Mouse (Mus musculus): ENCODE measurements at regions not wholly inside any gene's neighbourhood (a gene's known extent, or its start where the extent isn't known, plus 50 kb on each side); places are given as distances from the start of the nearest gene placed in this dataset.

DNA sequence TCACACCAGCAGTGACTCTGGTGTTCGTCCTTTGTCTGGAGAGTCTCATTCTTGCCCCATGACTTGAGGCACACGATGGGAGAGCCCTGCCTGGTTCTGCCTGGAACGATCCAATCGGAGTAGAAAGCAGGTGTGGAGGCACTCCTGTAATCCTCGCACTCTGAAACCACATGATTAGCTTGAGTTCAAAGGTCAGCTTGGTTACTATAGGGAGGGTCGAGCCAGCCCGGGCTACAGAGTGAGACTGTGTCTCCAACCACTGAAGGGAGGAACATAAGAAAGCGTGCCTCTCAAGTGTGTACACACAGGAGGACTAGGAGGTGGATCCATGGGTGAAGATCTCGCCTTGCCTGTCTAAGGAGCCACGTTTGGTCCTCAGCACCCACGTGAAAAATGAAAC is 504.0 kb downstream of the Vrk1 start:
- Histone ChIP-seq H3K4me3 (ENCODE audit: low read depth, low read length) (no peak overlapping the region), H3K9me3 (ENCODE audit: control insufficient read depth, low read length) (no peaks in the 10 kb centered on the region), H3K4me1 (ENCODE audit: control insufficient read depth, insufficient read depth, low read length) (no peaks in the 10 kb centered on the region), H3K27me3 (ENCODE audit: control insufficient read depth, insufficient read depth, low read length) (no peaks in the 10 kb centered on the region), H3K9ac (replicated peaks; ENCODE audit: low read depth, low read length) (no peak overlapping the region), H3K27ac (ENCODE audit: low read depth, low read length) (no peak overlapping the region), H3K36me3 (ENCODE audit: control insufficient read depth, insufficient read depth, low read length) (no peaks in the 10 kb centered on the region), H3K4me2 (ENCODE audit: low read depth, low read length) (no peak overlapping the region)
- WGBS: 81% methylated on average over 11 of the region's 11 CpGs
- ATAC-seq (ENCODE audit: low read depth): no peak

DNA sequence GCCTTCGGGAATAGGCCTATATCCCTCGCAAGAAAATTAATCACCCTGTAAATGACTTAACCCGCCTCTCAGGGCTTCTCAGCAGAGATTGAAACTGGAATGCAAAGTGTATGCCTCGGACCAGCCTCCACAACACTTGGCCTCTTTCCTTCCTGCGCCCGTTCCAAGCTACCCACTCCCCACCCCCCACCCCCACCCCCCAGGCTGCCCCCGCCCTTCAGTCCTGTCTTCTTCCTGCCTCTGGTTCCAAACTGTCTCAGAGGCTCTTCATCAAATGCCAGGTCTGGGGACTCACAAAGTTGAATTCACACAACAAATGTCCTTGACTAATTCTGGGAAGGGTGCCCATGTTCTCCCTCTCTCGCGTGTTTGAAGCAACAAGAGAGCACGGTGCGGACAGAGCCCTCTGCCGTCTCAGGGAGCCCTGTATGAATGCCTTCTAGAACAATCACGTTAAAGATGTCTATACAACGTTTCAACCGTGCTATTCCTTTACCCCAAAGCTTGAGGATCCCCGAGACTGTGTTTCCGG is 505.3 kb downstream of the Vrk1 start:
- Histone ChIP-seq H3K36me3 (ENCODE audit: control insufficient read depth, insufficient read depth, low read length) (no peaks in the 10 kb centered on the region), H3K9ac (replicated peaks; ENCODE audit: low read depth, low read length) (no peak overlapping the region), H3K9me3 (ENCODE audit: control insufficient read depth, low read length) (no peaks in the 10 kb centered on the region), H3K27ac (ENCODE audit: low read depth, low read length) (no peak overlapping the region), H3K4me1 (ENCODE audit: control insufficient read depth, insufficient read depth, low read length) (no peaks in the 10 kb centered on the region), H3K4me2 (ENCODE audit: low read depth, low read length) (no peak overlapping the region), H3K4me3 (ENCODE audit: low read depth, low read length) (no peak overlapping the region), H3K27me3 (ENCODE audit: control insufficient read depth, insufficient read depth, low read length) (no peaks in the 10 kb centered on the region)
- WGBS: 56% methylated on average over 17 of the region's 17 CpGs
- peak; percentile 21; the same call in 1 of the 2 replicates for ATAC-seq (ENCODE audit: low read depth)

DNA sequence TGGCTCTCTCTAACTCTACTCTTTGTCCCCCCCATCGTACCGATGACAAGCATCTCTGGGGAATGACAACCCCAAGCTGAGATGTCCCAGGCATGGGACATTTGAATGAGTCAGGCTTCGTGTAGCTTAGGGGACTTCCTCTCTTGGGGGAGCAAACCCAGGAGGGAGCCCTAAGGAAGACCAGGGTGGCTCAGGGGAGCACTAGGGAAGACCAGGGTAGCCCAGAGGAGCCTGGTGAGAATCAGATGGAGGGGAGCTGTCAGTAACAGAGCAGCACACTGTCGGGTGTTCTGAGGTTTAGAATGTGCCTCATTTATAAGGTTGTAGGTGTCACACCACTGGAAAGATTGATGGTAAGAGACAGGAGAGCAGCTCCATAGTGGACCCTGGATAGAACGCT is 509.1 kb downstream of the Vrk1 start:
- ATAC-seq (ENCODE audit: low read depth): no peak

DNA sequence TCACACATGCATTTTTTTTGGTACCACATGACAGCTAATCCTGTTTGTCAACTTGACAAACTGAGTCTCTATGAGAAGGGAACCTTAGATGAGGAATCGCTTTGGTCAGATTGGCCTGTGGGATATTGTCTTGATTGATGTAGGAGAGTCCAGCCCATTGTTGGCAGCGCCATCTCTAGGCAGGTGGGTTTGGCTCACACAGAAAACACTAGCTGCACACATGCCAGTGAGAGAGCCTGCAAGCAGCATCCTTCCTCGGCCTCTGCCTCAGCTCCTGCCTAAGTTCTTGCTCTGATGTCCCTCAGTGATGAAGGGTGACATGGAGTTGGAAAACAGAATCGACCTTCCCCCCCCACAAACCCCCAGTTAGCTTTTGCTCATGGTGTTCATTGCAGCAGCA is 514.4 kb downstream of the Vrk1 start:
- ATAC-seq (ENCODE audit: low read depth): no peak

More for the DNA sequence above, 509.1 kb downstream of the Vrk1 start:
- 78% methylated on average over 5 of the region's 5 CpGs for WGBS
- Histone ChIP-seq H3K4me3 (ENCODE audit: low read depth, low read length) (no peak overlapping the region), H3K9ac (replicated peaks; ENCODE audit: low read depth, low read length) (no peak overlapping the region), H3K36me3 (ENCODE audit: control insufficient read depth, insufficient read depth, low read length) (no peaks in the 10 kb centered on the region), H3K27ac (ENCODE audit: low read depth, low read length) (no peak overlapping the region), H3K9me3 (ENCODE audit: control insufficient read depth, low read length) (no peaks in the 10 kb centered on the region), H3K27me3 (ENCODE audit: control insufficient read depth, insufficient read depth, low read length) (no peaks in the 10 kb centered on the region), H3K4me2 (ENCODE audit: low read depth, low read length) (no peak overlapping the region), H3K4me1 (ENCODE audit: control insufficient read depth, insufficient read depth, low read length) (no peaks in the 10 kb centered on the region)

DNA sequence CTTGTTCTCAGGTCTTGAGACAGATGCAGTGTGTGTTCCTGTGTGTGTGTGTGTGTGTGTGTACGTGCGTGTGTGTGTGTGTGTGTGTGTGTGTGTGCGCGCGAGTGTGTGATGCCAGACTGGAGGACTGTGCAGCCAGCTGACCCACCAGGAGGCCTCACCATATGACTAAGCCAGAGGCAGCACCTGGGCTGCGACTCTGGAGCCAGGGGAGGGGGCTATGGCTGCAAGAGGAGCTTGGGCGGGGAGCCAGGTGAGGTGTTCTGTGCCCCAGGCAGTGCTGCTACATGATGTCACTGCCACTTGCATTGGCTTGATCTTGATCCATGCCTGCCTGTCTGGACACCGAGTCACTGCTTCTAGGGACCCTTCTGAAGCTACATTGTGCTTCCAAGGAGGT is 517.1 kb downstream of the Vrk1 start:
- Histone ChIP-seq H3K27ac (ENCODE audit: low read depth, low read length) (no peak overlapping the region), H3K4me3 (ENCODE audit: low read depth, low read length) (no peak overlapping the region), H3K36me3 (ENCODE audit: control insufficient read depth, insufficient read depth, low read length) (no peaks in the 10 kb centered on the region), H3K9me3 (ENCODE audit: control insufficient read depth, low read length) (no peaks in the 10 kb centered on the region), H3K4me2 (ENCODE audit: low read depth, low read length) (no peak overlapping the region), H3K27me3 (ENCODE audit: control insufficient read depth, insufficient read depth, low read length) (no peaks in the 10 kb centered on the region), H3K4me1 (ENCODE audit: control insufficient read depth, insufficient read depth, low read length) (no peaks in the 10 kb centered on the region), H3K9ac (replicated peaks; ENCODE audit: low read depth, low read length) (no peak overlapping the region)
- no peak; the same call in 1 of the 2 replicates for ATAC-seq (ENCODE audit: low read depth)
- WGBS: 75% methylated on average over 7 of the region's 8 CpGs

More for the DNA sequence above, 514.4 kb downstream of the Vrk1 start:
- H3K36me3 ChIP-seq (ENCODE audit: control insufficient read depth, insufficient read depth, low read length): no peaks in the 10 kb centered on the region
- H3K4me2 ChIP-seq (ENCODE audit: low read depth, low read length): no peak overlapping the region
- no peaks in the 10 kb centered on the region for H3K27me3 ChIP-seq (ENCODE audit: control insufficient read depth, insufficient read depth, low read length)
- 83% methylated on average over 4 of the region's 4 CpGs for WGBS
- H3K9ac ChIP-seq (replicated peaks; ENCODE audit: low read depth, low read length): no peak overlapping the region
- H3K27ac ChIP-seq (ENCODE audit: low read depth, low read length): no peak overlapping the region
- H3K4me1 ChIP-seq (ENCODE audit: control insufficient read depth, insufficient read depth, low read length): no peaks in the 10 kb centered on the region
- no peaks in the 10 kb centered on the region for H3K9me3 ChIP-seq (ENCODE audit: control insufficient read depth, low read length)
- H3K4me3 ChIP-seq (ENCODE audit: low read depth, low read length): no peak overlapping the region

DNA sequence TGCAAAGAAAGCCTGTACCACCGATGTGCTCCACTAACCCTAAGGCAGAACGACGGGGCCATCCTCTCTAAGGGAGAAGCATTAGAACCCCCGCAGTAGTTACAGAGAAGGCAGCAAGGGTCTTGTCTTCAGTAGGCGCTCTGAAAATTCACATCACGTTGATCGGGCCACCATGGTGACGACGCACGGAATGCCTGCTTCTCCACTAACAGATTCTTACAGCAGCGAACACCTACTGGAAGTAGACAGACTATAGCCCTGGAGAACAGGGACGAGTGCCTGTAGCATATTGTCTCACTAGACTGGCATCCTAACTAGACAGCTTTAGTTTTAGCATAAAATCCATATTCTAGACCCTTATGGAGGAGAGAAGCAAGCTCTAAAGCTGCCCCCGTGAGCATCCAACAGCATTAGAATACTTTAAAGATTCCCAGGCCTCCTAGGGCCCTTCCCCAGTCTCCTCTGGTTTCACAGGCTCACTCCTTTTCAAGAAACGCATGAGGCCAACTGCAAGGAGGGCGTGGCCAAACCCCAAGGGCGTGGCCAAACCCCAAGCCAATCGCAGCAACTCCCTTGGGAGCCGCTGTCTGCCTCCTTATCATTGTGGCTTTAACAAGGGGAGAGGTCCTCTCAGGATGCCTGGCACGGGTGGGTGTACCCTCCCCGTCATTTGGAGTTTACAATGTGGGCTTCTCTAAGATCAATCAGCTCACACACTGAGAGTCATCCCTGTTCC is 517.8 kb downstream of the Vrk1 start:
- Histone ChIP-seq H3K9ac (replicated peaks; ENCODE audit: low read depth, low read length) (no peak overlapping the region), H3K27me3 (ENCODE audit: control insufficient read depth, insufficient read depth, low read length) (no peaks in the 10 kb centered on the region), H3K9me3 (ENCODE audit: control insufficient read depth, low read length) (no peaks in the 10 kb centered on the region), H3K4me3 (ENCODE audit: low read depth, low read length) (no peak overlapping the region), H3K4me2 (ENCODE audit: low read depth, low read length) (peak overlapping the region; percentile 8; the same call in 1 of the 2 replicates), H3K4me1 (ENCODE audit: control insufficient read depth, insufficient read depth, low read length) (no peaks in the 10 kb centered on the region), H3K36me3 (ENCODE audit: control insufficient read depth, insufficient read depth, low read length) (no peaks in the 10 kb centered on the region), H3K27ac (ENCODE audit: low read depth, low read length) (no peak overlapping the region)
- 6% methylated on average over 20 of the region's 20 CpGs for WGBS
- ATAC-seq (ENCODE audit: low read depth): no peak; the same call in 1 of the 2 replicates

DNA sequence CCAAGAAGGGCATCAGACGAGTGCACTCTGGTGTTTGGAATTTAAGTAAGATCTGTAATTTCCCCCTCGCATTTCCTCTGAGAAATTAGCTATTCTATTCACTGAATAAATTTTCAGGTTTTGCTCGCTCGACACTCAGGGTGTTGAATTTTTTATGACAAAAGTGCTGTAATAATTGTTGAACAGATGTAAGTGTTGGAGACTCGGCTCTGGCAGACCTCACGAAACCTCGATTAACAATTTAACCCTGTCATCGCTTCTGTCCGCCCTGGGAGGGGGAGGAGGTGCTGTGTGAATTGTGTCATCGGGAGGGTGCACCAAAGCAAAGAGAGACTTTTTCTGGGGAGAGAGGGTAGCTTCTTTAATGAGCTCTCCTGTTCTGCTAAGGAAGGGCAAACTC is 518.5 kb downstream of the Vrk1 start:
- H3K27ac ChIP-seq (ENCODE audit: low read depth, low read length): no peak overlapping the region
- no peak overlapping the region for H3K4me2 ChIP-seq (ENCODE audit: low read depth, low read length)
- ATAC-seq (ENCODE audit: low read depth): no peak
- H3K4me1 ChIP-seq (ENCODE audit: control insufficient read depth, insufficient read depth, low read length): no peaks in the 10 kb centered on the region
- H3K9ac ChIP-seq (replicated peaks; ENCODE audit: low read depth, low read length): no peak overlapping the region
- no peaks in the 10 kb centered on the region for H3K9me3 ChIP-seq (ENCODE audit: control insufficient read depth, low read length)
- 23% methylated on average over 10 of the region's 10 CpGs for WGBS
- no peak overlapping the region for H3K4me3 ChIP-seq (ENCODE audit: low read depth, low read length)
- no peaks in the 10 kb centered on the region for H3K27me3 ChIP-seq (ENCODE audit: control insufficient read depth, insufficient read depth, low read length)
- H3K36me3 ChIP-seq (ENCODE audit: control insufficient read depth, insufficient read depth, low read length): no peaks in the 10 kb centered on the region

DNA sequence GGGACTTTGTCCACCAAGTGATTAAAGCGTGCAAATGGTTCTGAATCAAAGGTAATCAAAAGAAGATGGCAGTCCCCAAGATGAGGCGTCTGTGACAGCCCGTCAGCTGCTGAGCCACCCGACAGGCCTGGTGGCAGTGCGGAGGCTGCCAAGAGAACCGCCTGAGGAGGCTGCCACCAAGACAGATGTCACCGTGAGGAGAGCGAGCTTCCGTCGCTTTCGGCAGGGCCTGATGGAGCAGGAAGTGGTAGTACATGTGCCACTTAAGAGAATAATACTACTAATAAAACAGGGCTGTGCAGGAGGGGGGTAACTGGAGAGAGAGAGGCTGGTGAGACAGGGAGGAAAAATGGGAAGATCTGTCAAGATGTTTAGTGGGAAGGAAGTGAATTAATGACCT is 519.1 kb downstream of the Vrk1 start:
- Histone ChIP-seq H3K27me3 (ENCODE audit: control insufficient read depth, insufficient read depth, low read length) (no peaks in the 10 kb centered on the region), H3K4me1 (ENCODE audit: control insufficient read depth, insufficient read depth, low read length) (no peaks in the 10 kb centered on the region), H3K9me3 (ENCODE audit: control insufficient read depth, low read length) (no peaks in the 10 kb centered on the region), H3K27ac (ENCODE audit: low read depth, low read length) (no peak overlapping the region), H3K36me3 (ENCODE audit: control insufficient read depth, insufficient read depth, low read length) (no peaks in the 10 kb centered on the region), H3K4me2 (ENCODE audit: low read depth, low read length) (no peak overlapping the region), H3K9ac (replicated peaks; ENCODE audit: low read depth, low read length) (no peak overlapping the region), H3K4me3 (ENCODE audit: low read depth, low read length) (no peak overlapping the region)
- WGBS: 22% methylated on average over 11 of the region's 11 CpGs
- no peak for ATAC-seq (ENCODE audit: low read depth)

DNA sequence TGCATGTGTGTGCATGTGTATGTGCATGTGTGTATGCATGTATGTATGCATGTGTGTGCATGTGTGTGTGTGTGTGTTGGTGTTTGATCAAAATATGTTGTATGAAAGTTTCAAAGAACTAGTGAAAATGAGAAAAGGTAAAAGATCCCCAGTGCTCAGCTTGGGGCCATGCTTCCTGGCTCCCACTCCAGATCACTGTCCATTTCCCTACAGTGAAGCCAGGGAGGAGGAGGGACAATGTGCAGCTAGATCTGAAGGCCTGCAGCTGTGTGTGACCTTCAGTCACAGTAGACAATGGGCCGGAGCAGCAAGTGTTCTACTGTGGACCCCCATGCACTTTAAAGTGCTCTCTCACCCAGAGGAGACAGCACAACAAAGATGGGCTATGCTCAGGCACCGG is 525.1 kb downstream of the Vrk1 start:
- no peak overlapping the region for H3K9ac ChIP-seq (replicated peaks; ENCODE audit: low read depth, low read length)
- no peaks in the 10 kb centered on the region for H3K27me3 ChIP-seq (ENCODE audit: control insufficient read depth, insufficient read depth, low read length)
- no peaks in the 10 kb centered on the region for H3K9me3 ChIP-seq (ENCODE audit: control insufficient read depth, low read length)
- no peaks in the 10 kb centered on the region for H3K36me3 ChIP-seq (ENCODE audit: control insufficient read depth, insufficient read depth, low read length)
- H3K27ac ChIP-seq (ENCODE audit: low read depth, low read length): no peak overlapping the region
- no peak overlapping the region for H3K4me2 ChIP-seq (ENCODE audit: low read depth, low read length)
- no peak overlapping the region for H3K4me3 ChIP-seq (ENCODE audit: low read depth, low read length)
- WGBS: 31% methylated on average over 2 of the region's 2 CpGs
- ATAC-seq (ENCODE audit: low read depth): no peak
- no peaks in the 10 kb centered on the region for H3K4me1 ChIP-seq (ENCODE audit: control insufficient read depth, insufficient read depth, low read length)

Measured in neural tube, embryonic 14.5 days (tissue).